Mouse (Mus musculus): Measurements from ENCODE around the gene Olfr1357.

DNA sequence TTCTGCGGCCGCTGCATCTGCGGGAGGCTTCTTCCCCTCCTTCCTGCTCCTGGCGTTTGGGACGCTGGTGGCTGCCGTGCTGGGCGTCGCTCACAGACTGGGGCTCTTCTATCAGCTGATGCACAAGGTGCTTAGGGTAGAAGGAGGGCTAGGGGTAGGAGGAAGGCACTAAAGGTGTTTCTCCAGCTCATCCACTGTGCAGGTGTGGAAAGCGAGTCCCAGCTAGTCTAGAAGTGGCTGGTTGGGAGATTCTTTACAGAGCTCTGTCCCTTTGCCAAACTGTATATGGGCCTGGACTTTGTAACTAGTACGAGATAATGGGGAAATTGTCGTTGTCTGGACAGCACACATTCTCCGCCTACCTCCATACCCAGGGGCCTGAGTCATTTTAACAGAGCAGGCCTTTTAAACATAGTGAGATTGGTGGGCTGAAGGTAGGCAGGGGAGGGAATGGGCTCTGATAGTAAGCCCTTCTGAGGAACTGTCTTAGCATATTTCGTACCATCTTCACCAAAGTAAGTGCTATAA lies 42.7 kb downstream of the Olfr1357 start:
- TF ChIP-seq CTCF (IDR thresholded peaks at IDR 0.05; ENCODE audit: insufficient read depth, low read length) (no peak), POLR2A (IDR thresholded peaks at IDR 0.05; ENCODE audit: borderline replicate concordance, extremely low read depth, low read depth, low read length) (no peak)
